Mouse (Mus musculus) E14TG2a.4 (cell line): Measurements from ENCODE around the gene Tceanc2.

ENCODE experiments used
- CTCF ChIP-seq: conservative IDR thresholded peaks from 2 replicates; pipeline ENCODE4 v1.5.1; 2014; ENCODE audit warnings: low read length
- NANOG ChIP-seq: IDR thresholded peaks from 2 replicates; pipeline ENCODE4 v1.6.1; 2014; ENCODE audit warnings: borderline replicate concordance, low read length, mixed read lengths

DNA sequence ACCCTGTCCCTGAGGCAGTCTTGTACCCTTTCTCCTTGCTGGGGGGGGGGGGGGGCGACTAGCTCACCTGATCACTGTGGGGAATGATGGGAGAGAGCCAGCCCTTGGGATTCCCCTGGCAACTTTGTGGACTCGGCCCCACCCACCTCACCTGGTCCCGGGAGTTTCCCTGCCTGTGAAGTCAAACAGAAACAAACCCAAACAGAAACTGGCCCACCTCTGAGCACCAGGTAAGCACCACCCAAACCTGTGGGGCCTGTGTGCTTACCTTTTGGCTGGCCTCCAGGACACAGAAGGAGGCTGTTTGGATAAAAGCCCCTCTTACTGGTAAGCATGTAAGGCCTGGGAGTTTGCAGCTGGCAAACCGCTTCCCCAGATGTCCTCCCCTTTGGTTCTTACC lies 59.9 kb downstream of the Tceanc2 start:
- TF ChIP-seq NANOG (no peak), CTCF (no peak)
